Mouse (Mus musculus): ENCODE data around the gene Slc7a11. TPM values are rescaled to one million over a fixed set of nuclear protein-coding genes. Genes with fewer than 3 reads are reported as not detected.

Slc7a11 gene
- polyA plus RNA-seq, 1 experiment from 2014 or later, result 2.7 TPM

DNA sequence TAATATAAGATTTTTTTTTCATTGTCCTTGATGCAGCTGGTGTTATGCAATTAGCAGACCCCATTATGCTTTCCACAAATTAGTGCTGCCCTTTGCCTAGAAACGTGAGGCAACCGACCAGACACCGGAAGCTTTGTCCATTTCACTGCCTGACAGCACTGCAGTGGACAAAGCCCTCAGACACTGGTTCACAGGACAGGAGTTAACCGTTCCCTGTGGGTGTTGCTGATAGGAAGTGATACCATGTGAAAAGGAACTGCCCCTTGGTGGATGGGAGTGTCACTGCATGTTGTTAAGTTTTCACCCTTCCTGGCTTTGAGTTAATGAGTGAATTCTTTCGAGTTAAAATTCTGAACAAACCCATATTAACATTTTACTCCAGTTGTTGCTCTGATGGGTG lies 60.7 kb downstream of the Slc7a11 start:
- H3K9me3 ChIP-seq (replicated peaks; ENCODE audit: control insufficient read depth, low read length, poor library complexity, severe bottlenecking), result no peaks in the 10 kb centered on the region
- H3K4me1 ChIP-seq (ENCODE audit: control insufficient read depth, insufficient read depth, low read length), result peaks cover 11% of the 10 kb centered on the region
- no peak overlapping the region for H3K4me3 ChIP-seq (ENCODE audit: low read depth, low read length)
- 35% methylated on average over 5 of the region's 5 CpGs for WGBS
- no peaks in the 10 kb centered on the region for H3K27me3 ChIP-seq (ENCODE audit: control insufficient read depth, insufficient read depth, low read depth, low read length)
- H3K27ac ChIP-seq (ENCODE audit: low read length), result peak overlapping the region; percentile 19; the same call in 1 of the 2 replicates
- H3K36me3 ChIP-seq (ENCODE audit: control insufficient read depth, insufficient read depth, low read length), result no peaks in the 10 kb centered on the region
- no peak for ATAC-seq
- no peak overlapping the region for H3K9ac ChIP-seq (ENCODE audit: low read depth, low read length)
- H3K4me2 ChIP-seq (ENCODE audit: low read length), result peak overlapping the region; percentile 53

- H3K4me2 ChIP-seq (ENCODE audit: low read length), result peak overlapping the region; percentile 53
- H3K9ac ChIP-seq (ENCODE audit: low read depth, low read length), result peak overlapping the region; percentile 0; the same call in 1 of the 2 replicates
- no peaks in the 10 kb centered on the region for H3K27me3 ChIP-seq (ENCODE audit: control insufficient read depth, insufficient read depth, low read depth, low read length)
- ATAC-seq, result peak; percentile 43; the same call in 1 of the 2 replicates
- H3K9me3 ChIP-seq (replicated peaks; ENCODE audit: control insufficient read depth, low read length, poor library complexity, severe bottlenecking), result no peaks in the 10 kb centered on the region
- 28% methylated on average over 22 of the region's 22 CpGs for WGBS
- H3K27ac ChIP-seq (ENCODE audit: low read length), result peak overlapping the region; percentile 43; the same call in 1 of the 2 replicates
- peak overlapping the region; percentile 36 for H3K4me3 ChIP-seq (ENCODE audit: low read depth, low read length)
- H3K36me3 ChIP-seq (ENCODE audit: control insufficient read depth, insufficient read depth, low read length), result no peaks in the 10 kb centered on the region
- peaks cover 11% of the 10 kb centered on the region for H3K4me1 ChIP-seq (ENCODE audit: control insufficient read depth, insufficient read depth, low read length)
Measured at GRCm38 (mm10) chr3:50381861-50382693, 61.3 kb downstream of the Slc7a11 start.

DNA sequence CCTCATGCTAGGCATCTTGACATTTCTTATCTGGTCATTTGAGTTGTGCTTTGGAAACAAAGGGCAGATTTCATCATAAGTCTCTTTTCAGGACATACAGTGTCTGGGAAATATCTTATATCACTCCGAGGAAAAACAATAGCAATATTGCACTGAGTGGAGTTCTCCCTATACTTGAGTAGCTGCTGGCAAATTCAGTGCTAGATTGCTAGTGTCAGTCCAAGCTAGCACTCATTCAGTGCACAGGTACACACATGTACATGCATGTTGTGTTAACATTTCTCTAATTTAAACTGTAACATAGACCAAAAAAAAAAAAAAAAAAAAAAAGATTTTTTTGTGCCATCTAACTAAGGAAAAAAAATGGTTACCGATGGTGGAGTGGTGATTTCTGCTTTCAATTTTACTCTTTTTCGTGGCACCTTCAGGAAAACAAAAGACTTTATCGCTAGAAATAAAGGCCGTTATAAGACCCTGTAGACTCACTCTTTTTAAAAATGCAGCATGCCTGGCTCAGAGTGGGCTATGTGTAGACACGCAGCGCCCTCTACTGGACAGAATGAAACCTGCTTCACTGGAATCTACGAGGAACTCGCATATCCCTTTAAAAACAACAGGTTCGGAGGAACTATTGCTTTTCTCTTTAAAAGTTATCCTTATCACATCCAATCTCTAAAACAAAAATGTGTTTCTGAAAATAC lies 62.1 kb downstream of the Slc7a11 start:
- Histone ChIP-seq H3K9ac (ENCODE audit: low read depth, low read length) (no peak overlapping the region; the same call in 1 of the 2 replicates), H3K4me2 (ENCODE audit: low read length) (peak overlapping the region; percentile 53), H3K27me3 (ENCODE audit: control insufficient read depth, insufficient read depth, low read depth, low read length) (no peaks in the 10 kb centered on the region), H3K4me3 (ENCODE audit: low read depth, low read length) (peak overlapping the region; percentile 36), H3K36me3 (ENCODE audit: control insufficient read depth, insufficient read depth, low read length) (no peaks in the 10 kb centered on the region), H3K27ac (ENCODE audit: low read length) (no peak overlapping the region), H3K4me1 (ENCODE audit: control insufficient read depth, insufficient read depth, low read length) (peaks cover 6% of the 10 kb centered on the region), H3K9me3 (replicated peaks; ENCODE audit: control insufficient read depth, low read length, poor library complexity, severe bottlenecking) (no peaks in the 10 kb centered on the region)
- ATAC-seq, result peak; percentile 91
- 17% methylated on average over 10 of the region's 10 CpGs for WGBS

DNA sequence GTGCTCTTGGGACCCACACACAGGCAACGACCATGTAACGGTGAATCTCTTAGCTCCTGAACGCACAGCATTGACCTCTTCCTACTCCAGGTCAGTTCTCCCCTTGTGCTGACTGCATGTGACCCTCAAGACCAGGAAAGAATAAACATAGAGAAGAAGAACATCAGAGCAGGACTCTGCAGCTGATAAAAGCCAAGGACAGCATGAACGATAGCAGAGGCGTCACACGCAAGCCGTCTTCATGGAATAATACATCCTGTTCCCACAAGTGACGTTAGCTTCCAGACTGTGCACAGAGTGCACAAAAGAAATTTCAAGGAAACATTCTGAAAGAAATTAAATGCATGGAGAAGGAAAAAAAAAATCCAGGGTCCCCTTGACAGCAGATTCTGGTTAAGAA lies 63.5 kb downstream of the Slc7a11 start:
- H3K36me3 ChIP-seq (ENCODE audit: control insufficient read depth, insufficient read depth, low read length), result no peaks in the 10 kb centered on the region
- H3K4me3 ChIP-seq (ENCODE audit: low read depth, low read length), result no peak overlapping the region
- ATAC-seq, result no peak
- no peaks in the 10 kb centered on the region for H3K9me3 ChIP-seq (replicated peaks; ENCODE audit: control insufficient read depth, low read length, poor library complexity, severe bottlenecking)
- H3K4me2 ChIP-seq (ENCODE audit: low read length), result no peak overlapping the region
- H3K9ac ChIP-seq (ENCODE audit: low read depth, low read length), result no peak overlapping the region
- H3K27me3 ChIP-seq (ENCODE audit: control insufficient read depth, insufficient read depth, low read depth, low read length), result no peaks in the 10 kb centered on the region
- H3K4me1 ChIP-seq (ENCODE audit: control insufficient read depth, insufficient read depth, low read length), result peaks cover 6% of the 10 kb centered on the region
- 76% methylated on average over 8 of the region's 8 CpGs for WGBS
- no peak overlapping the region for H3K27ac ChIP-seq (ENCODE audit: low read length)

DNA sequence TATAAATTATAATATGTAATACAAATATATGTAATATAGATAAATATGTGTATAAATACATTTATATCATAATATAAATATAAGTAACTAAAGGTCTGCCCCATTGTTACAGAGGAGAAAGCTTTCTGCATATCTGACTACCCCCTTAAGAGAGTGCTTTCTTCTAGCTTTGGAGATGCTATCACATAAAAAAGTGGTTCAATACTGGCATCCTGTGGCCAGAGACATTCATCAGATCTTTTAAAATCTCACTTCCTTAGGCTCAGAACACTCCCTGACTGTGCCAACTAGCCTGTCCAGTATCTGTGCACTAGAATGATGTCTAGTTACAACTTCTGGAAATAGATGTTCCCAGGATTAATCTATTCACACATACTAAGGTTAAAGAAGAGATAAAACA lies 67.9 kb downstream of the Slc7a11 start:
- H3K4me2 ChIP-seq (ENCODE audit: low read length), result no peak overlapping the region
- ATAC-seq, result peak; percentile 78
- H3K9ac ChIP-seq (ENCODE audit: low read depth, low read length), result no peak overlapping the region
- no peaks in the 10 kb centered on the region for H3K27me3 ChIP-seq (ENCODE audit: control insufficient read depth, insufficient read depth, low read depth, low read length)
- no peak overlapping the region for H3K4me3 ChIP-seq (ENCODE audit: low read depth, low read length)
- no peak overlapping the region for H3K27ac ChIP-seq (ENCODE audit: low read length)
- no peaks in the 10 kb centered on the region for H3K9me3 ChIP-seq (replicated peaks; ENCODE audit: control insufficient read depth, low read length, poor library complexity, severe bottlenecking)
- no peaks in the 10 kb centered on the region for H3K36me3 ChIP-seq (ENCODE audit: control insufficient read depth, insufficient read depth, low read length)
- H3K4me1 ChIP-seq (ENCODE audit: control insufficient read depth, insufficient read depth, low read length), result no peaks in the 10 kb centered on the region

- Histone ChIP-seq H3K9ac (ENCODE audit: low read depth, low read length) (no peak overlapping the region), H3K4me1 (ENCODE audit: control insufficient read depth, insufficient read depth, low read length) (no peaks in the 10 kb centered on the region), H3K4me2 (ENCODE audit: low read length) (no peak overlapping the region), H3K9me3 (replicated peaks; ENCODE audit: control insufficient read depth, low read length, poor library complexity, severe bottlenecking) (no peaks in the 10 kb centered on the region), H3K36me3 (ENCODE audit: control insufficient read depth, insufficient read depth, low read length) (no peaks in the 10 kb centered on the region), H3K27me3 (ENCODE audit: control insufficient read depth, insufficient read depth, low read depth, low read length) (no peaks in the 10 kb centered on the region), H3K4me3 (ENCODE audit: low read depth, low read length) (no peak overlapping the region), H3K27ac (ENCODE audit: low read length) (no peak overlapping the region)
- WGBS, result 92% methylated on average over 6 of the region's 6 CpGs
- no peak for ATAC-seq
Measured at GRCm38 (mm10) chr3:50369791-50370190, 73.6 kb downstream of the Slc7a11 start.

DNA sequence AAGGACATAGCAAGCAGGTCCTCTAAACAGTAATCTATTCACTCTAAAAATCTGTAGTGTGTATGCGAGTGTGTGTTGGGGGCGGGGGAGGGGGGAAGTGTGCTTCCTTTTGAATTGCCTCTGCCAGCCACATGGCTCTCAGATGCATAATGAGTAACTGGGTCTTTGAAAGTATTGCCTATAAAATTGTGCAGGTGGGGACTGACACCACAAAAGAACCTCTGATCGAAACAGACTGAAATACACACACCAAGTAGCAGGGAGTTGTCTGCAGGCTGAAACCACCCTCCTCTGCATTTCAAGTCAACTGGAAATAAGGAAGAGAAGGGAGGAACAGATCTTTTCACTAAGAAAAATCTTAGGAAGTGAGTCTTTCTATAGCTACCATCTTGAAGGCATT lies 76.2 kb downstream of the Slc7a11 start:
- 47% methylated on average over 3 of the region's 3 CpGs for WGBS
- H3K9me3 ChIP-seq (replicated peaks; ENCODE audit: control insufficient read depth, low read length, poor library complexity, severe bottlenecking), result no peaks in the 10 kb centered on the region
- H3K9ac ChIP-seq (ENCODE audit: low read depth, low read length), result no peak overlapping the region
- ATAC-seq, result no peak
- H3K4me1 ChIP-seq (ENCODE audit: control insufficient read depth, insufficient read depth, low read length), result no peaks in the 10 kb centered on the region
- no peaks in the 10 kb centered on the region for H3K27me3 ChIP-seq (ENCODE audit: control insufficient read depth, insufficient read depth, low read depth, low read length)
- H3K36me3 ChIP-seq (ENCODE audit: control insufficient read depth, insufficient read depth, low read length), result no peaks in the 10 kb centered on the region
- no peak overlapping the region for H3K27ac ChIP-seq (ENCODE audit: low read length)
- no peak overlapping the region for H3K4me3 ChIP-seq (ENCODE audit: low read depth, low read length)
- no peak overlapping the region for H3K4me2 ChIP-seq (ENCODE audit: low read length)

DNA sequence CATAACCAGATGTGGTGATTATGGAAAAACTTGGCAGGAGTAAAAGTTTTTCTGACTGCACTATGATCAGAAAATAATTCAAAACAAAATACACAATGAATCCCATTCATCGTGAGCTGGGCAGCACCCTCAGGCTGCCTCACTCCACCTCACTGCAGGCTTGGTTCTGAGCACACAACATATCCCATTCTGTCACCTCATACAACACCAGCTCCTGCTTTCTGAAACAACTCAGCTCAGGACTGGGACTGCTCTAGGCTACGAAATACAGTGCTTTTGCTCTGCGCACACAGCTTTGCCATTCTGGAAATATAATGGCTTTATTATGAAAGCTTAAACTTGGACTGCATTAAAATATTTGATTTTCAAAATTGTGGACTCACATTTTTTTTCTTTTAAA lies 79.8 kb downstream of the Slc7a11 start:
- ATAC-seq, result no peak
- Histone ChIP-seq H3K4me2 (ENCODE audit: low read length) (no peak overlapping the region), H3K4me1 (ENCODE audit: control insufficient read depth, insufficient read depth, low read length) (no peaks in the 10 kb centered on the region), H3K9me3 (replicated peaks; ENCODE audit: control insufficient read depth, low read length, poor library complexity, severe bottlenecking) (no peaks in the 10 kb centered on the region), H3K9ac (ENCODE audit: low read depth, low read length) (no peak overlapping the region), H3K4me3 (ENCODE audit: low read depth, low read length) (no peak overlapping the region), H3K27ac (ENCODE audit: low read length) (no peak overlapping the region), H3K27me3 (ENCODE audit: control insufficient read depth, insufficient read depth, low read depth, low read length) (no peaks in the 10 kb centered on the region), H3K36me3 (ENCODE audit: control insufficient read depth, insufficient read depth, low read length) (no peaks in the 10 kb centered on the region)
- WGBS, result 89% methylated on average over 3 of the region's 3 CpGs

- H3K27ac ChIP-seq (ENCODE audit: low read length), result no peak overlapping the region
- no peaks in the 10 kb centered on the region for H3K4me1 ChIP-seq (ENCODE audit: control insufficient read depth, insufficient read depth, low read length)
- no peak overlapping the region for H3K4me3 ChIP-seq (ENCODE audit: low read depth, low read length)
- no peak overlapping the region for H3K9ac ChIP-seq (ENCODE audit: low read depth, low read length)
- no peaks in the 10 kb centered on the region for H3K36me3 ChIP-seq (ENCODE audit: control insufficient read depth, insufficient read depth, low read length)
- H3K27me3 ChIP-seq (ENCODE audit: control insufficient read depth, insufficient read depth, low read depth, low read length), result no peaks in the 10 kb centered on the region
- H3K4me2 ChIP-seq (ENCODE audit: low read length), result no peak overlapping the region
- H3K9me3 ChIP-seq (replicated peaks; ENCODE audit: control insufficient read depth, low read length, poor library complexity, severe bottlenecking), result 0 out of 2 replicates have a peak, but pooled peaks cover 3% of the 10 kb centered on the region
- no peak for ATAC-seq
- 66% methylated on average over 1 of the region's 1 CpGs for WGBS
Measured at GRCm38 (mm10) chr3:50347081-50347480, 96.3 kb downstream of the Slc7a11 start.
